Comparison of ENCODE assay signal across 8 mouse cellular contexts in the genomic region with DNA sequence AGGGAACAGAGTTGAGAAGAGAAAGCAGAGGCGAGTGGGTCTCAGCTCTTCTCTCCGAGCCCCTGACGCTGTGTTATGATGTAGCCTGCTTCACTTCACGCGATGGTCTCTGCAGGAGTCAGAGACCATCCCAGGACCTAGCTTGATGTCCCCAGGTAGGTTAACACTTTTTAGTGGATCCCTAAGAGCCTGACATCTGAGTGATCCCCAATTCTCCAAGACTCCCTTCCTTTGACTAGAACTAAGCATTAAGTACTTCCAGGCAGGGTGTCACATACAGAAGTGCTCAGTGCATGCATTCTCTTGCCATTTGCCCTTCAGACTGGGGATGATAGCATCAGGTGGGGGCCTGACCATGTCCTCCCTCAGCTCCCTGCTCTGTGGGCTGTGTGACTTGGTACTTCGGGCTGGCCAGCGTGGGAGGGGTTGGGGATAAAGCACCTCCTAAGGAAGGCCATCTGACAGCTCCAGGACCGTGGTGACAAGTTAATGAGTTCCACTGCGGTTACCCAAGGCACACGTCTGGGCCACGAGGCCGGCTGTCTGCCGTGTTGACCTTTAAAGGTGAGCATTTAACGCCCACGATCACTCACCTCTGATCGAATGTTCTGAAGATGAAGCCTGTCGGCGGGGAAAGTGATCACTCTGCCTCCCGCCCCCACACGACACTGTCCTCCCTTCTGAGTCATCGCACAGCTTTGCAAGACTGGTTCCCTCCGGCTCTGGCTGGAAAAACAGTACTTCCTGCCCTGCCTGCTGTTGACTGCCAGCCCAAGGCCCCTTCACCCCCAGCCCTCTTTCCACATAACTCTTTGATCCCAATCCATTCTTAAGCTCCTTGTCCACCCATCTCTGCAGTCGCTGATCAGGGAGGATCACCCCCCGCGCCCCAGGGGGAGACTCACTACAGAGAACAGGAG.
DNase-seq lines count a peak whose midpoint lies in the region.

No protein-coding gene starts in this region.

- no peaks in the 10 kb centered on the region for H3K36me3 ChIP-seq in midbrain, embryonic 10.5 days

- no peaks in the 10 kb centered on the region for H3K9me3 ChIP-seq in midbrain, embryonic 10.5 days (replicated peaks)

- WGBS in midbrain, embryonic 10.5 days = 82% methylated on average over 25 of the region's 25 CpGs

- H3K4me3 ChIP-seq in midbrain, embryonic 10.5 days = no peak overlapping the region

- peaks cover 21% of the 10 kb centered on the region for H3K4me1 ChIP-seq in midbrain, embryonic 10.5 days

- DNase-seq in left cerebral cortex, adult 18-20 months (ENCODE audit: low spot score in 2 of 2) = peak; percentile 49 to 52
- no peak for DNase-seq in left cerebral cortex, adult 11 months (ENCODE audit: low spot score)
- DNase-seq in ES-CJ7 (ENCODE audit: low read depth, low spot score) = peak; percentile 30
- peak; percentile 73 for DNase-seq in adrenal gland, postnatal 25 days
- DNase-seq in kidney, postnatal 4 days = peak; percentile 59 to 73
- DNase-seq in B cell, adult 2 months = no peak
- no peak for DNase-seq in midbrain, embryonic 10.5 days (ENCODE audit: low spot score)
- no peak for DNase-seq in layer of hippocampus, adult 8-10 months (ENCODE audit: low spot score in 2 of 2)

- H3K27me3 ChIP-seq in midbrain, embryonic 10.5 days (ENCODE audit: low read depth, poor library complexity, severe bottlenecking) = peaks cover 32% of the 10 kb centered on the region

- H3K27ac ChIP-seq in midbrain, embryonic 10.5 days (replicated peaks) = no peak overlapping the region

Comparison
In these comparisons a context has a peak if more than half of its experiments do, and no peak if none do; other contexts are left out.
1. DNase-seq: peak in left cerebral cortex, adult 18-20 months (2 of 2), ES-CJ7 (single experiment), adrenal gland, postnatal 25 days (single experiment) and kidney, postnatal 4 days (2 of 2); none in left cerebral cortex, adult 11 months (single experiment), B cell, adult 2 months (0 of 2), midbrain, embryonic 10.5 days (single experiment) and layer of hippocampus, adult 8-10 months (0 of 2).